Mouse (Mus musculus): ENCODE measurements at regions not wholly inside any gene's neighbourhood (a gene's known extent, or its start where the extent isn't known, plus 50 kb on each side); places are given as distances from the start of the nearest gene placed in this dataset.

- DNase-seq = no peak
These were observed 235.4 kb upstream of the Gli3 start for GRCm38 (mm10) chr13:15227641-15228040.

All from gastrocnemius, postnatal 25 days (tissue).